Mouse (Mus musculus) G1E (cell line): Measurements from ENCODE around the gene Map4k5. TPM values are rescaled to one million over a fixed set of nuclear protein-coding genes. Genes with fewer than 3 reads are reported as not detected.

ENCODE experiments used
- ATAC-seq: 2 replicates; pipeline ENCODE4 v1.8.0; 2016; ENCODE audit warnings: mild to moderate bottlenecking; ENCODE audit not compliant: insufficient number of reproducible peaks, poor library complexity, low FRiP score, severe bottlenecking; ENCODE audit errors: extremely low read depth
- DNase-seq: peaks from one replicate; pipeline ENCODE4 v3.0.0; 2012; ENCODE audit warnings: low spot score
- H3K27me3 ChIP-seq: 2 replicates; pipeline ENCODE4 v1.6.1; 2012; ENCODE audit warnings: mild to moderate bottlenecking, low read length, inconsistent platforms; ENCODE audit not compliant: insufficient read depth
- H3K36me3 ChIP-seq: replicated peaks from 2 replicates; pipeline ENCODE3; 2012; ENCODE audit warnings: mild to moderate bottlenecking, inconsistent platforms
- H3K4me1 ChIP-seq: 2 replicates; pipeline ENCODE4 v1.6.1; 2012; ENCODE audit warnings: low read depth, low read length, inconsistent platforms, mixed read lengths; ENCODE audit not compliant: insufficient read depth
- H3K4me3 ChIP-seq: 2 replicates; pipeline ENCODE4 v1.5.1; 2012; ENCODE audit warnings: low read depth, mild to moderate bottlenecking, inconsistent platforms, low read length, moderate library complexity, mixed read lengths
- H3K9me3 ChIP-seq: replicated peaks from 2 replicates; pipeline ENCODE4 v1.6.1; 2012; ENCODE audit warnings: inconsistent platforms
- CTCF ChIP-seq: IDR thresholded peaks from 2 replicates; pipeline ENCODE4 v1.5.1; 2012; ENCODE audit warnings: low read depth, low read length, inconsistent platforms, mixed read lengths
- GATA1 ChIP-seq: IDR thresholded peaks from 2 replicates; pipeline ENCODE4 v1.6.1; 2012; ENCODE audit warnings: borderline replicate concordance, low read length, inconsistent platforms, mixed read lengths
- GATA2 ChIP-seq: IDR thresholded peaks from 2 replicates; pipeline ENCODE4 v1.6.1; 2012; ENCODE audit warnings: low read depth, low read length, inconsistent platforms, borderline replicate concordance
- POLR2AphosphoS5 ChIP-seq: IDR thresholded peaks from 2 replicates; pipeline ENCODE4 v1.6.1; 2012; ENCODE audit warnings: low read depth, low read length, inconsistent platforms; ENCODE audit not compliant: insufficient replicate concordance
- TAL1 ChIP-seq: conservative IDR thresholded peaks from 2 replicates; pipeline ENCODE4 v1.6.1; 2012; ENCODE audit warnings: low read depth, low read length, inconsistent platforms, mixed read lengths
- polyA plus RNA-seq: library from polyadenylated mRNA; stranded (reverse); fragments of >175 nt; gene quantifications from 2 replicates; pipeline ENCODE4 v1.2.3, GENCODE M21; 2012
- total RNA-seq, 2 experiments: library from RNA; stranded (forward) in 1 of 2; stranded (reverse) in 1 of 2; fragments of 200-1000 nt in 1 of 2; fragments of >200 nt in 1 of 2; fragmentation: Nextera tagmentation in 1 of 2; gene quantifications; 2 replicates each; pipeline ENCODE4 v1.2.3; 2014 to 2017

Map4k5 gene
- total and polyA plus RNA-seq, 3 experiments, result 5.5 to 36.4 (median 33.9) TPM

DNA sequence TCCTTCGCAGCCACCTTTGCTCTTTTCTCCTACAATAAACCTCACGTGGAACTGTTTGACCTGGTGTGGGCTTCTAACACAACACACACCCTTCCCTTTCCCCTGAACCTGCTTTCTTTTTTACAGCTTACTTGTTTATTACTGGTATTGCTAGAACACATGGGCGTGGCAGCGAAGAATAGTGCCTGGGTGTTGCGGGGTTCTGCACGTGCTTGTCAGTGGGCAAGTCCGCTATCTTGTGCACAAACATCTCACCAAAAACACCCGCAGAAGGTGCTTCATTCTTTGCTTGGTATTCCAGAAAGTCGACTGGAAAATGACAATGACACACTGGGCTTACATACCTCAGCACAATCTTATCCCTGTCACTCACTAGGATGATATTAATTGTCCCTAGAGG, 107.5 kb downstream of the Map4k5 start:
- H3K4me1 ChIP-seq, result peaks cover 50% of the 10 kb centered on the region

DNA sequence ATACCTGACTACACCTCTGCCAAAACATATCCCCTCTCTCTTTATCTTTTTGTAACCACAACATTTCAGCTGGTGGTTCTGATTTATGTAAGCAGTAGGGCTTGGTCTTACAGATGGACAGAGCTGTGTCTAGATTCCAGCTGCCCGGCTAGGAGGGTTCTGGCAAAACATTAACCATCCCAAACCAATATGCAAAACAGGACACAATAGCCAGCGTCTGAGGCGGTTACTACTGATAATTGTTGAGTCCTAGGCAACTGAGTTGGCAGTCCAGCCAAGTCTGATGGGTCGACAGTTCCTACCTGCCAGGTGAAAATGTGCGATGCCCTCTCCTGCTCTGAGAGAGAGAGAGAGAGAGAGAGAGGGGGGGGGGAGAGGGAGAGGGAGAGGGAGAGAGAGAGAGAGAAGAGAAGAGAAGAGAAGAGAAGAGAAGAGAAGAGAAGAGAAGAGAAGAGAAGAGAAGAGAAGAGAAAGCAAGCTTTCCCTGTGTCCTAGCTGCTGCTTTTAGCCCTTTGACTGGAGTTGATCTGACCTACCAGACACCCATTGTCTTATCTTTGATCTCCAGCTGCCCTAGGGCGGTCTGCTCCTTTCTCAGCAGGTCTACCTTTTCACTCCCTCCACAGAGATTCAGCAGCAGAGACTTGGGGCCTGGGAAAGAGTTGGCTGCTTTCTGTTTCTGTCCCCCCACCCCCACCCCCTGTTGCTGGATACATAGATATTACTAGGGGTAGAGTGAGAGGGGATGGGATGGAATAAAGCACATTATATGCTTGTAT, 109.6 kb downstream of the Map4k5 start:
- H3K27me3 ChIP-seq, result peaks cover 48% of the 10 kb centered on the region
- H3K4me3 ChIP-seq, result peak overlapping the region; percentile 20; the same call in 1 of the 2 replicates
- no peaks in the 10 kb centered on the region for H3K36me3 ChIP-seq
- H3K9me3 ChIP-seq, result no peaks in the 10 kb centered on the region
- DNase-seq (peak; percentile 67), ATAC-seq (peak; percentile 98)
- TF ChIP-seq TAL1, result peak; percentile 86
- TF ChIP-seq GATA2, result peak; percentile 99
- no peak for TF ChIP-seq POLR2AphosphoS5
- peaks cover 46% of the 10 kb centered on the region for H3K4me1 ChIP-seq

More for the DNA sequence above, 107.5 kb downstream of the Map4k5 start:
- TF ChIP-seq TAL1 (no peak), GATA2 (no peak), GATA1 (no peak), POLR2AphosphoS5 (no peak), CTCF (no peak)
- ATAC-seq (no peak), DNase-seq (no peak)
- H3K36me3 ChIP-seq, result no peaks in the 10 kb centered on the region
- no peaks in the 10 kb centered on the region for H3K9me3 ChIP-seq
- no peak overlapping the region for H3K4me3 ChIP-seq
- peaks cover 65% of the 10 kb centered on the region for H3K27me3 ChIP-seq

GRCm38 (mm10) chr12:69781935-69782650, 110.9 kb downstream of the Map4k5 start:
- H3K4me1 ChIP-seq, result peaks cover 38% of the 10 kb centered on the region

DNA sequence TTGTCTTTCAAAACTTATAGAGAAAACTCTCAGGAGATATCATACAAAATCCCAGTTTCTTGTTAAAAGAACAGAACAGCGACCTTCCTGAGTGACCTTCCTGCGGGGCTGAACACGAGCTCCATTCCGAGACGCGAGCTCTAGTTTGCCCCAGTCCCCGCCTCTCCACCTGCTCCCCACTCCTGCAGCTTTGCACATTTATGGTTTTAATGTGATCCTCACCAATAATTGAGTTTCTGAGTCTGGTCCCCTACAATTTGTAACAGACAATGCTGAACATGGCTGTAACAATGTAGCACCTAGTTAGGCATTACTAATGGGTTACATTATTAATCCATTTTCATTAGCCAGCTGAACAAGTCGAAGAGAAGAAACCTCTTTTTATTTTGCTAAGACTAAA, 111.5 kb downstream of the Map4k5 start:
- Histone ChIP-seq H3K9me3 (no peaks in the 10 kb centered on the region), H3K4me1 (peaks cover 42% of the 10 kb centered on the region), H3K27me3 (peaks cover 43% of the 10 kb centered on the region), H3K4me3 (no peak overlapping the region), H3K36me3 (no peaks in the 10 kb centered on the region)
- TF ChIP-seq GATA1, result no peak
- no peak for TF ChIP-seq CTCF
- no peak for TF ChIP-seq GATA2
- TF ChIP-seq POLR2AphosphoS5, result no peak
- TF ChIP-seq TAL1, result no peak
- ATAC-seq, result no peak
- DNase-seq, result no peak

More at GRCm38 (mm10) chr12:69781935-69782650, 110.9 kb downstream of the Map4k5 start:
- Histone ChIP-seq H3K4me3 (no peak overlapping the region), H3K36me3 (no peaks in the 10 kb centered on the region), H3K9me3 (no peaks in the 10 kb centered on the region), H3K27me3 (peaks cover 42% of the 10 kb centered on the region)
- DNase-seq (no peak), ATAC-seq (no peak)
- TF ChIP-seq GATA1, result no peak
- no peak for TF ChIP-seq TAL1
- TF ChIP-seq GATA2, result no peak
- no peak for TF ChIP-seq CTCF
- TF ChIP-seq POLR2AphosphoS5, result no peak

- Histone ChIP-seq H3K4me1 (peaks cover 17% of the 10 kb centered on the region), H3K9me3 (no peaks in the 10 kb centered on the region), H3K4me3 (no peak overlapping the region), H3K27me3 (peaks cover 58% of the 10 kb centered on the region), H3K36me3 (no peaks in the 10 kb centered on the region)
- ATAC-seq, result no peak
- no peak for TF ChIP-seq TAL1
- TF ChIP-seq POLR2AphosphoS5, result no peak
- TF ChIP-seq GATA2, result no peak
- no peak for TF ChIP-seq CTCF
- TF ChIP-seq GATA1, result no peak
- DNase-seq, result no peak
Observed at GRCm38 (mm10) chr12:69777957-69778356, 115.0 kb downstream of the Map4k5 start.

DNA sequence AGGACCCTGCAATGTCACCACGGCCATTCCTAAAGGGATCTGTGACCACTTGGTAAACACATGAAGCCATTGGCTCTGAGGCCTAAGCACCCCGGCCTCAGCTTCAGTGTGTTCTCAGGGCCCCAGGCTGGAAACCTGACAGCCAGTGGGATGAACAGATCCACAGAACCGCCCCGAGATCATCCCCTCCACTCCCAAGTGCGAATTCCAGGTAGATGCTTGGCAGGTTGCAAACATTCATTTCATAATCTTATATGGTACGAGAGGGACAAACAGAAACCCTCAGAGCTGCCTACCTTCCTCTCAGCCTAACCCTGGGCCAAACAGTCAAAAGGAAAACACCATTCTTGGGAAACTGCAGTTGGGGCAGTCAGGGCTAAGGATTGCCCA, 115.7 kb downstream of the Map4k5 start:
- DNase-seq, result no peak
- no peaks in the 10 kb centered on the region for H3K9me3 ChIP-seq
- H3K36me3 ChIP-seq, result no peaks in the 10 kb centered on the region
- peaks cover 63% of the 10 kb centered on the region for H3K27me3 ChIP-seq
- TF ChIP-seq CTCF (no peak), GATA2 (no peak), TAL1 (no peak), POLR2AphosphoS5 (no peak), GATA1 (no peak)
- no peak for ATAC-seq
- peaks cover 13% of the 10 kb centered on the region for H3K4me1 ChIP-seq
- H3K4me3 ChIP-seq, result no peak overlapping the region
